Mouse (Mus musculus): ENCODE measurements around the gene Nbea.

GRCm38 (mm10) chr3:55781429-55782055 lies 402.0 kb downstream of the Nbea start:
- TF ChIP-seq POLR2A (IDR thresholded peaks at IDR 0.05; ENCODE audit: insufficient read length, low read depth) (no peak), MAX (IDR thresholded peaks at IDR 0.05; ENCODE audit: low read depth) (no peak), TCF12 (IDR thresholded peaks at IDR 0.05; ENCODE audit: insufficient read depth, poor library complexity, severe bottlenecking) (no peak), E2F4 (IDR thresholded peaks at IDR 0.05; ENCODE audit: insufficient read depth) (no peak), USF1 (IDR thresholded peaks at IDR 0.05; ENCODE audit: low read depth) (no peak), CEBPB (IDR thresholded peaks at IDR 0.05; ENCODE audit: insufficient read depth, poor library complexity, severe bottlenecking) (no peak), MYOD1 (IDR thresholded peaks at IDR 0.05; ENCODE audit: control insufficient read depth in 1 of 3, insufficient read length in 2 of 3, low read depth in 2 of 3) (no peak), REST (IDR thresholded peaks at IDR 0.05; ENCODE audit: insufficient read depth, insufficient read length) (no peak), POLR2AphosphoS2 (IDR thresholded peaks at IDR 0.05; ENCODE audit: insufficient read length, low read depth) (no peak)

Data from myocyte (in vitro differentiated cells).